Mouse (Mus musculus) left cerebral cortex, adult 2 months (tissue): ENCODE results near the gene Ppp1r14a. TPM values are rescaled to one million over a fixed set of nuclear protein-coding genes. Genes with fewer than 3 reads are reported as not detected.

ENCODE experiments used
- DNase-seq, 2 experiments: peaks; one replicate each; pipeline ENCODE4 v3.0.0; 2021 to 2022; ENCODE audit warnings: low spot score in 2 of 2, mixed read lengths in 1 of 2; ENCODE audit errors: extremely low spot score in 1 of 2
- H3K27ac ChIP-seq: fragments of 200-600 bp; 2 replicates; pipeline ENCODE4 v1.8.1; 2022
- H3K4me3 ChIP-seq: fragments of 200-600 bp; 2 replicates; pipeline ENCODE4 v1.8.1; 2022
- CTCF ChIP-seq: fragments of 200-600 bp; IDR thresholded peaks from 2 replicates; pipeline ENCODE4 v1.8.1; 2022; ENCODE audit warnings: antibody characterized with exemption, mild to moderate bottlenecking, moderate library complexity
- intact Hi-C: fragments of 180-260 bp; cut with DNase I; formaldehyde crosslinking; loops from one replicate; pipeline ENCODE4 v1.15.1; 2025
- total RNA-seq, 2 experiments: library from RNA; stranded (reverse); gene quantifications; 2 replicates each; pipeline ENCODE4 v1.2.3; 2021

Ppp1r14a gene
- total RNA-seq, 2 experiments from 2014 or later = 15.1 to 18.2 TPM

- intact Hi-C loops = no loop called here
- no peak for TF ChIP-seq CTCF
These were observed 50.0 kb downstream of the Ppp1r14a start for GRCm38 (mm10) chr7:29338984-29339679.

DNA sequence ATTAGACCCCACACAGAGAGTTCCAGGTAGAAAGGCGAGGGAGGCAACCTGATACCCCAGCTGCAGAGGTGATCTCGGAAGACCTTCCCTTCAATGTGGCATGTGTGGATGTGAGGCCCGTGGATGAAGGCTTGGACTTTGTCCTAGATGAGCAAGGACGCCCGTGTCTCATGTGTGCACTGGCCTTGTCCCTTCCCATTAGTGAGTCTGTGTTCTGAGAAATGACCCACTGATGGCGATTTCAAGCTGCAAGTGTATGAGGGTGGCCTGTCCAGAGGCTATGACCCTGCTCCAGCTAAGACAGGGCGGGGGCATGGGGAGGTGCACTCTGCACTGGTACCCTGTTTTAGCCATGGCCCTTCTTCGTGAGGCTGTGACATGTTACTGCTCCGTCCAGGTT, 51.1 kb downstream of the Ppp1r14a start:
- DNase-seq = no peak
- intact Hi-C loops = no loop called here
- H3K27ac ChIP-seq = no peak overlapping the region
- no peak for TF ChIP-seq CTCF
- no peak overlapping the region for H3K4me3 ChIP-seq

More at GRCm38 (mm10) chr7:29338984-29339679, 50.0 kb downstream of the Ppp1r14a start:
- Histone ChIP-seq H3K4me3 (no peak overlapping the region), H3K27ac (no peak overlapping the region)
- no peak for DNase-seq

DNA sequence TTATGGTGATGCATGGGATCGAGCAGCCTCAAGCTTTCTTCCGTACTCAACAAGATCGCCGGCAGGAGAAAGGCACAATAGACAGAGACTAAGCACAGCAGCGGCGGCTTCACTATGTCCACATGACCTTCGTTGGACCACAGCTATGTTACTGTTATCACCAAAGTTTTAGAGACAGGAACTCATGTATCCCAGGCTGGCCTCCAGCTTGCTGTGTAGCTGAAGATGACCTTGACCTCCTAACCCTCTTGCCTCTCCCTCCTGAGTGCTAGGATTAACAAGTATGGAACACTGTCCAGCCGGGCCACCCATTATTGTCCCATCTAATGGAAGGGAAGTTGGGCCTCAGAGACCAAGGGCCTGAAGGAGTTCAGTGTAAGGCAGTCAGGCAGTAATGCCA, 51.7 kb downstream of the Ppp1r14a start:
- no peak overlapping the region for H3K27ac ChIP-seq

DNA sequence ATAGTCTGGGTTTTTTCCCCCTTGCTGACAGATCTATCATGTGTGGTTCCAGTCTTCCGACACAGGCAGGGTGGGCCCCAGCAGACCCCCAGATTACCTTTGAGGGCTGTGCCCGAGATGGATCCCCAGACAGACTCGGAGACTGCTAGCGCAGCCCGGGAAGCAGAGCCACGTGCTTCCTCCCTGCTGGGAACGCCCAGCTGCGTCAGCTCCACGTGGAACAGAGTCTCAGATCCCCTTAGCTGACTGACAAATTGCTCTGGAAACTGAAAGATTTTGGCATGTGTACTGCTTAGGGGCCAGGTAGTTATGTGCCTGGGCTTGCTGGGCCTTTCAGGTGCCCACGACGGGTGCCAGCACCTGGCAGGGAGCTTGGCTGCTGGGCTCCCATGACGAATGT, 52.6 kb downstream of the Ppp1r14a start:
- peak overlapping the region; percentile 13; the same call in 1 of the 2 replicates for H3K4me3 ChIP-seq
- intact Hi-C loops = no loop called here
- DNase-seq = no peak
- TF ChIP-seq CTCF = no peak
- H3K27ac ChIP-seq = peak overlapping the region; percentile 10; the same call in 1 of the 2 replicates

More for the DNA sequence above, 51.7 kb downstream of the Ppp1r14a start:
- intact Hi-C loops = no loop called here
- no peak overlapping the region for H3K4me3 ChIP-seq
- TF ChIP-seq CTCF = no peak
- DNase-seq = no peak

GRCm38 (mm10) chr7:29342489-29343092, 53.5 kb downstream of the Ppp1r14a start:
- intact Hi-C loops = no loop called here
- TF ChIP-seq CTCF = no peak
- no peak for DNase-seq
- Histone ChIP-seq H3K27ac (peak overlapping the region; percentile 10; the same call in 1 of the 2 replicates), H3K4me3 (no peak overlapping the region)

Other genes with a start within 250 kb of the Ppp1r14a start
- 10 to 100 TPM in 1 of 2 experiments, 1 to 10 TPM in 1; 7.7 to 10.5 TPM for gene Ryr1, start 164.1 kb upstream of the Ppp1r14a start, total RNA-seq
- 1 to 10 TPM; 1.2 to 1.4 TPM for gene Rasgrp4, start 154.5 kb upstream of the Ppp1r14a start, total RNA-seq
- gene Fam98c, start 133.1 kb upstream of the Ppp1r14a start, total RNA-seq = 10 to 100 TPM; 34.3 to 38.3 TPM
- gene Ggn, start 119.1 kb upstream of the Ppp1r14a start, total RNA-seq = 1 to 10 TPM; 1.4 to 1.8 TPM
- gene Spred3, start 118.9 kb upstream of the Ppp1r14a start, total RNA-seq = 10 to 100 TPM; 56.0 to 59.3 TPM
- 100 to 1,000 TPM; 128 to 132 TPM for gene Psmd8, start 108.6 kb upstream of the Ppp1r14a start, total RNA-seq
- gene Catsperg1, start 75.3 kb upstream of the Ppp1r14a start, total RNA-seq = 1 to 10 TPM; 1.3 TPM
- 1 to 10 TPM; 2.9 to 3.3 TPM for gene Kcnk6, start 56.8 kb upstream of the Ppp1r14a start, total RNA-seq
- gene Yif1b, start 51.0 kb upstream of the Ppp1r14a start, total RNA-seq = 10 to 100 TPM; 44.3 to 47.2 TPM
- under 1 TPM in 1 of 2 experiments, not detected in 1; 0.32 TPM for gene 2200002D01Rik, start 40.8 kb upstream of the Ppp1r14a start, total RNA-seq
- gene Spint2, start 7.4 kb upstream of the Ppp1r14a start, total RNA-seq = 10 to 100 TPM; 26.4 to 27.8 TPM
- 100 to 1,000 TPM; 114 to 128 TPM for gene Dpf1, start 14.6 kb downstream of the Ppp1r14a start, total RNA-seq
- gene Sipa1l3, start 229.3 kb downstream of the Ppp1r14a start, total RNA-seq = 10 to 100 TPM; 51.3 to 61.8 TPM